26 mouse cellular contexts compared by ENCODE assay signal in genomic region chr12:38385942-38386341, GRCm38 (mm10).
DNase-seq lines count a peak whose midpoint lies in the region; ATAC-seq and TF ChIP-seq lines count a peak whose summit lies in the region.
"Had no signal": no experiment of that assay in that cellular context is flagged by ENCODE, and none has a peak within 500 bp of the region (broad histone marks: within the 10 kb centered on the region; RNA-seq: fewer than 3 reads in every experiment).

No protein-coding gene starts in this region.

- ATAC-seq in forebrain, embryonic 15.5 days (replicated peaks), result peak; percentile 82
- ATAC-seq in midbrain, postnatal 0 days (ENCODE audit: low FRiP score), result no peak
- ATAC-seq in midbrain, embryonic 14.5 days (ENCODE audit: low FRiP score, low TSS enrichment), result no peak
- ATAC-seq in forebrain, postnatal 0 days, result peak; percentile 80
- ATAC-seq: CD4-positive, CD25-positive, alpha-beta regulatory T cell, adult 4 months; intestine, embryonic 16.5 days had no signal

- H3K4me1 ChIP-seq in forebrain, embryonic 15.5 days, result peaks cover 9% of the 10 kb centered on the region
- no peaks in the 10 kb centered on the region for H3K4me1 ChIP-seq in forebrain, embryonic 10.5 days
- H3K4me1 ChIP-seq in midbrain, postnatal 0 days (ENCODE audit: insufficient read depth, low read length), result no peaks in the 10 kb centered on the region
- H3K4me1 ChIP-seq in midbrain, embryonic 14.5 days (ENCODE audit: control insufficient read depth, insufficient read depth, low read length), result no peaks in the 10 kb centered on the region
- H3K4me1 ChIP-seq in forebrain, postnatal 0 days (ENCODE audit: insufficient read depth), result 0 out of 2 replicates have a peak, but pooled peaks cover 3% of the 10 kb centered on the region
- H3K4me1 ChIP-seq: embryonic facial prominence, embryonic 12.5 days; heart, embryonic 15.5 days; limb, embryonic 13.5 days; megakaryocyte, embryonic 14.5 days; midbrain, embryonic 12.5 days; neural tube, embryonic 15.5 days had no signal

- WGBS in forebrain, embryonic 15.5 days, result 26% methylated on average over 6 of the region's 6 CpGs
- WGBS in forebrain, embryonic 10.5 days, result 83% methylated on average over 6 of the region's 6 CpGs
- WGBS in midbrain, postnatal 0 days, result 81% methylated on average over 6 of the region's 6 CpGs
- WGBS in midbrain, embryonic 14.5 days, result 81% methylated on average over 6 of the region's 6 CpGs
- WGBS in forebrain, postnatal 0 days, result 22% methylated on average over 6 of the region's 6 CpGs

- H3K9me3 ChIP-seq in forebrain, embryonic 15.5 days, result no peaks in the 10 kb centered on the region
- no peaks in the 10 kb centered on the region for H3K9me3 ChIP-seq in forebrain, embryonic 10.5 days
- H3K9me3 ChIP-seq in midbrain, postnatal 0 days (ENCODE audit: low read length), result no peaks in the 10 kb centered on the region
- no peaks in the 10 kb centered on the region for H3K9me3 ChIP-seq in midbrain, embryonic 14.5 days (ENCODE audit: control insufficient read depth, low read length)
- H3K9me3 ChIP-seq in forebrain, postnatal 0 days (ENCODE audit: low read length), result no peaks in the 10 kb centered on the region
- H3K9me3 ChIP-seq: embryonic facial prominence, embryonic 12.5 days; heart, embryonic 15.5 days; limb, embryonic 13.5 days; megakaryocyte, embryonic 14.5 days; midbrain, embryonic 12.5 days; neural tube, embryonic 15.5 days had no signal

- TF ChIP-seq CTCF in midbrain, postnatal 0 days (IDR thresholded peaks at IDR 0.05), result no peak
- no peak for TF ChIP-seq CTCF in forebrain, postnatal 0 days (IDR thresholded peaks at IDR 0.05; ENCODE audit: low read depth)

- no peak for DNase-seq in forebrain, embryonic 10.5 days (ENCODE audit: extremely low spot score, low spot score)
- DNase-seq in midbrain, postnatal 0 days (ENCODE audit: low spot score), result peak; percentile 11
- no peak for DNase-seq in midbrain, embryonic 14.5 days
- peak; percentile 36 for DNase-seq in forebrain, postnatal 0 days
- DNase-seq in kidney, adult 11 months, result no peak
- DNase-seq in thymus, postnatal 10 days (ENCODE audit: low spot score in 2 of 2), result no peak
- DNase-seq: adrenal gland, postnatal 25 days; cerebellum, adult 8-10 months; cerebellum, postnatal 36 days; embryo, embryonic 11 days; kidney, adult 9 months; kidney, postnatal 10 days; lung, postnatal 4 days; right cerebral cortex, adult 18-20 months; thymus, adult 2 months; thymus, postnatal 4 days had no signal

- H3K27me3 ChIP-seq in forebrain, embryonic 15.5 days, result no peaks in the 10 kb centered on the region
- no peaks in the 10 kb centered on the region for H3K27me3 ChIP-seq in forebrain, embryonic 10.5 days (ENCODE audit: poor library complexity, severe bottlenecking)
- no peaks in the 10 kb centered on the region for H3K27me3 ChIP-seq in midbrain, postnatal 0 days (ENCODE audit: insufficient read depth, low read length)
- H3K27me3 ChIP-seq in midbrain, embryonic 14.5 days (ENCODE audit: control insufficient read depth, insufficient read depth, low read length), result no peaks in the 10 kb centered on the region
- no peaks in the 10 kb centered on the region for H3K27me3 ChIP-seq in forebrain, postnatal 0 days (ENCODE audit: insufficient read depth, low read length)
- H3K27me3 ChIP-seq: embryonic facial prominence, embryonic 12.5 days; heart, embryonic 15.5 days; limb, embryonic 13.5 days; megakaryocyte, embryonic 14.5 days; midbrain, embryonic 12.5 days; neural tube, embryonic 15.5 days had no signal

- H3K27ac ChIP-seq in forebrain, embryonic 15.5 days (replicated peaks), result no peak overlapping the region
- no peak overlapping the region for H3K27ac ChIP-seq in forebrain, embryonic 10.5 days
- H3K27ac ChIP-seq in midbrain, postnatal 0 days (ENCODE audit: low read depth, low read length), result no peak overlapping the region
- no peak overlapping the region for H3K27ac ChIP-seq in midbrain, embryonic 14.5 days (replicated peaks; ENCODE audit: low read depth, low read length)
- H3K27ac ChIP-seq in forebrain, postnatal 0 days (ENCODE audit: low read depth, low read length), result no peak overlapping the region
- H3K27ac ChIP-seq: embryonic facial prominence, embryonic 12.5 days; heart, embryonic 15.5 days; limb, embryonic 13.5 days; midbrain, embryonic 12.5 days; neural tube, embryonic 15.5 days had no signal

- no peaks in the 10 kb centered on the region for H3K36me3 ChIP-seq in forebrain, embryonic 15.5 days
- H3K36me3 ChIP-seq in forebrain, embryonic 10.5 days (replicated peaks), result no peaks in the 10 kb centered on the region
- H3K36me3 ChIP-seq in midbrain, postnatal 0 days (ENCODE audit: insufficient read depth, low read length), result no peaks in the 10 kb centered on the region
- no peaks in the 10 kb centered on the region for H3K36me3 ChIP-seq in midbrain, embryonic 14.5 days (ENCODE audit: control insufficient read depth, insufficient read depth, low read length)
- H3K36me3 ChIP-seq in forebrain, postnatal 0 days (ENCODE audit: insufficient read depth), result no peaks in the 10 kb centered on the region
- H3K36me3 ChIP-seq: embryonic facial prominence, embryonic 12.5 days; heart, embryonic 15.5 days; limb, embryonic 13.5 days; midbrain, embryonic 12.5 days; neural tube, embryonic 15.5 days had no signal

- H3K9ac ChIP-seq in forebrain, embryonic 15.5 days (replicated peaks), result no peak overlapping the region
- H3K9ac ChIP-seq in midbrain, postnatal 0 days (replicated peaks; ENCODE audit: low read length, poor library complexity, severe bottlenecking), result no peak overlapping the region
- H3K9ac ChIP-seq in midbrain, embryonic 14.5 days (replicated peaks; ENCODE audit: low read length), result no peak overlapping the region
- no peak overlapping the region for H3K9ac ChIP-seq in forebrain, postnatal 0 days
- H3K9ac ChIP-seq: embryonic facial prominence, embryonic 12.5 days; heart, embryonic 15.5 days; limb, embryonic 13.5 days; midbrain, embryonic 12.5 days; neural tube, embryonic 15.5 days had no signal

- no peak overlapping the region for H3K4me3 ChIP-seq in forebrain, embryonic 15.5 days
- no peak overlapping the region for H3K4me3 ChIP-seq in forebrain, embryonic 10.5 days
- no peak overlapping the region for H3K4me3 ChIP-seq in midbrain, postnatal 0 days (ENCODE audit: low read depth, low read length)
- no peak overlapping the region for H3K4me3 ChIP-seq in midbrain, embryonic 14.5 days (replicated peaks; ENCODE audit: low read depth, low read length)
- no peak overlapping the region for H3K4me3 ChIP-seq in forebrain, postnatal 0 days (ENCODE audit: low read depth, low read length)
- H3K4me3 ChIP-seq: embryonic facial prominence, embryonic 12.5 days; heart, embryonic 15.5 days; limb, embryonic 13.5 days; megakaryocyte, embryonic 14.5 days; midbrain, embryonic 12.5 days; neural tube, embryonic 15.5 days had no signal

- H3K4me2 ChIP-seq in forebrain, embryonic 15.5 days (replicated peaks), result no peak overlapping the region
- no peak overlapping the region for H3K4me2 ChIP-seq in midbrain, postnatal 0 days (ENCODE audit: low read depth, low read length, poor library complexity, severe bottlenecking)
- no peak overlapping the region for H3K4me2 ChIP-seq in midbrain, embryonic 14.5 days (ENCODE audit: low read length)
- no peak overlapping the region for H3K4me2 ChIP-seq in forebrain, postnatal 0 days (ENCODE audit: low read depth)
- H3K4me2 ChIP-seq: embryonic facial prominence, embryonic 12.5 days; heart, embryonic 15.5 days; limb, embryonic 13.5 days; liver, embryonic 11.5 days; midbrain, embryonic 12.5 days; neural tube, embryonic 15.5 days had no signal

Comparison
In these comparisons a context has a peak if more than half of its experiments do, and no peak if none do; other contexts are left out.
1. DNase-seq: peak in midbrain, postnatal 0 days (single experiment) and forebrain, postnatal 0 days (single experiment); none in forebrain, embryonic 10.5 days (single experiment), midbrain, embryonic 14.5 days (single experiment), kidney, adult 11 months (single experiment) and thymus, postnatal 10 days (0 of 2).
2. ATAC-seq: peak in forebrain, embryonic 15.5 days (single experiment) and forebrain, postnatal 0 days (single experiment); none in midbrain, postnatal 0 days (single experiment) and midbrain, embryonic 14.5 days (single experiment).